Mouse (Mus musculus) kidney, adult 2 months (tissue): Measurements from ENCODE around the gene Wasf3.
"Not testable (repeated sequence)": the region's sequence is repeated elsewhere in the genome, so short reads cannot be mapped to it uniquely, and the experiment has no call there.

ENCODE experiments used
- CTCF ChIP-seq: fragments of 200-500 bp; conservative IDR thresholded peaks from 2 replicates; pipeline ENCODE4 v1.5.1; 2011; ENCODE audit warnings: low read depth, mild to moderate bottlenecking, control low read depth, low read length, moderate library complexity, mixed read lengths; ENCODE audit not compliant: insufficient read depth, insufficient read length
- POLR2A ChIP-seq: fragments of 200-500 bp; IDR thresholded peaks from one replicate; pipeline ENCODE4 v1.6.1; 2011; ENCODE audit warnings: low read depth, low read length, control low read depth

- TF ChIP-seq CTCF, POLR2A: not testable (repeated sequence)
Observed at GRCm38 (mm10) chr5:146491063-146491462, 106.3 kb downstream of the Wasf3 start, which contains the start of gene Gm6370.
